Mouse (Mus musculus): ENCODE results near the gene Col27a1. TPM values are rescaled to one million over a fixed set of nuclear protein-coding genes. Genes with fewer than 3 reads are reported as not detected.

Gene Col27a1
- total and polyA plus RNA-seq, 3 experiments = not detected

DNA sequence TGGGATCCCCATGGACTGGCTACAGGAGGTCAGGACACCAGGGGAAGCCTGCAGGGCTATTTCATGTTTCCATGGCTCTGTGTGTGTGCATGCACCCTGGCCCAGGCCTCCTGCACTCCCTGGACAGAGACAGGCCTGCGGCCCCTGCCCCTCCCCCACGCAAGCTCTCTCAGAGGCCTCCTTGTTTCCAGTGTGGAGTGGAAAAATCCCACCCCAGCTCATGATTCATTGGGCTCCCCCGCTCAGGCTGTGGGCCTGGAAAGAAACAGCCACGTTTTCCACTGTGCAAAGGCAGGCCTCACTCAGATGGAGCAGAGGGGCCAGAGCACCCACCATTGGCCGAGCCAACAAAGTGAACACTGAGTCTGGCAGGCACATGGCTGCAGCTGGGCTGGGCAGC lies 15.1 kb downstream of the Col27a1 start:
- H3K9ac ChIP-seq (ENCODE audit: control insufficient read depth, low read depth, low read length, poor library complexity, severe bottlenecking) = no peak overlapping the region
- no peaks in the 10 kb centered on the region for H3K9me3 ChIP-seq (replicated peaks; ENCODE audit: insufficient read depth, low read length)
- H3K4me1 ChIP-seq (ENCODE audit: control insufficient read depth in 1 of 2, insufficient read depth in 2 of 2, low read length in 2 of 2) = no peaks in the 10 kb centered on the region
- H3K4me3 ChIP-seq (ENCODE audit: control insufficient read depth in 1 of 2, insufficient read depth in 1 of 2, low read depth in 2 of 2, low read length in 2 of 2) = no peak overlapping the region
- TF ChIP-seq BHLHE40 (IDR thresholded peaks at IDR 0.05; ENCODE audit: borderline replicate concordance, low read depth, low read length) (no peak), CHD2 (IDR thresholded peaks at IDR 0.05; ENCODE audit: low read length) (no peak), TCF12 (IDR thresholded peaks at IDR 0.05; ENCODE audit: low read depth, low read length) (no peak), UBTF (IDR thresholded peaks at IDR 0.05; ENCODE audit: borderline replicate concordance, insufficient read depth, low read depth, low read length) (no peak), MAX (IDR thresholded peaks at IDR 0.05; ENCODE audit: low read length) (no peak), MEF2A (IDR thresholded peaks at IDR 0.05; ENCODE audit: extremely low read depth, insufficient replicate concordance, low read depth, low read length, poor library complexity, severe bottlenecking) (no peak), JUND (IDR thresholded peaks at IDR 0.05; ENCODE audit: low read depth, low read length) (no peak), MAFK (IDR thresholded peaks at IDR 0.05; ENCODE audit: borderline replicate concordance, low read depth, low read length) (no peak), ZNF384 (IDR thresholded peaks at IDR 0.05; ENCODE audit: low read depth, low read length) (no peak), TAL1 (IDR thresholded peaks at IDR 0.05; ENCODE audit: low read length) (no peak), POLR2AphosphoS5 (IDR thresholded peaks at IDR 0.05; ENCODE audit: borderline replicate concordance, low read depth, low read length) (no peak), MYB (IDR thresholded peaks at IDR 0.05; ENCODE audit: low read depth, low read length) (no peak)
- H3K36me3 ChIP-seq (ENCODE audit: control insufficient read depth in 1 of 2, insufficient read depth in 2 of 2, low read length in 2 of 2) = no peaks in the 10 kb centered on the region
- H3K27ac ChIP-seq (ENCODE audit: control insufficient read depth, low read depth, low read length) = no peak overlapping the region
- H3K27me3 ChIP-seq (ENCODE audit: control insufficient read depth in 1 of 2, insufficient read depth in 2 of 2, low read length in 2 of 2) = no peaks in the 10 kb centered on the region
- H3K79me2 ChIP-seq (ENCODE audit: control insufficient read depth, insufficient read depth, low read length, poor library complexity) = no peaks in the 10 kb centered on the region
- DNase-seq (ENCODE audit: low read depth, low spot score) = no peak

DNA sequence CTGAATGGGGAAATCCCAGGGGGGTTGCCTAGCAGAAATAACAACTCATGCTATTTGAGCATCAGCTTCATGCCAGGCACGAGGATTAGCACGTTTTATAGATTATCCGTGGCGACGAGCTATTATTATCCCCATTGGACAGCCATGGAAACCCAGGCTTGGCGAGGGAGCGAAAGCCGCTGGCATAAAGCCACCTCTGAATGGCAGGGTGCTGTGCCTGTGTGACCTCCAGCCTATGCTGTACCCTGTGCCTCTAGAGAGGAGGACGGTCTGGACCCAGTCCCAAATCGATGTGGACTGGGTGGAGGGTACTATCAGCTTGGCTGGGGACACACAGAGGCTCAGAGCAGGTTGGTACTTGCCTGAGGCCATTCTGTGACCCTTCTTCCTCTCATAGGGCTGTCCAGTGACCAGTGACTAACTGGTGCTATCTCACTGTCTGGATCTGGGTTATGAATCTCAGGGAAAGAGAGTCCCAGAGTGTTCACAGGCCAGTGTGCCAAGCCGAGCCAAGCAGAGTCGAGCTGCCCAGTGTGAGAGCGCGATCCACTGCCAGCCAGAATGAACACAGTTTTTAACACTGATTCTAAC lies 16.3 kb downstream of the Col27a1 start:
- Histone ChIP-seq H3K36me3 (ENCODE audit: control insufficient read depth in 1 of 2, insufficient read depth in 2 of 2, low read length in 2 of 2) (no peaks in the 10 kb centered on the region), H3K4me1 (ENCODE audit: control insufficient read depth in 1 of 2, insufficient read depth in 2 of 2, low read length in 2 of 2) (no peaks in the 10 kb centered on the region), H3K79me2 (ENCODE audit: control insufficient read depth, insufficient read depth, low read length, poor library complexity) (no peaks in the 10 kb centered on the region), H3K9me3 (replicated peaks; ENCODE audit: insufficient read depth, low read length) (no peaks in the 10 kb centered on the region), H3K27me3 (ENCODE audit: control insufficient read depth in 1 of 2, insufficient read depth in 2 of 2, low read length in 2 of 2) (no peaks in the 10 kb centered on the region), H3K9ac (ENCODE audit: control insufficient read depth, low read depth, low read length, poor library complexity, severe bottlenecking) (no peak overlapping the region), H3K4me3 (ENCODE audit: control insufficient read depth in 1 of 2, insufficient read depth in 1 of 2, low read depth in 2 of 2, low read length in 2 of 2) (no peak overlapping the region), H3K27ac (ENCODE audit: control insufficient read depth, low read depth, low read length) (no peak overlapping the region)
- TF ChIP-seq RAD21 (IDR thresholded peaks at IDR 0.05; ENCODE audit: low read depth, low read length) (no peak), MAFK (IDR thresholded peaks at IDR 0.05; ENCODE audit: borderline replicate concordance, low read depth, low read length) (no peak), KAT2A (conservative IDR thresholded peaks at IDR 0.05; ENCODE audit: low read depth, low read length) (no peak), TBP (IDR thresholded peaks at IDR 0.05; ENCODE audit: low read depth, low read length) (no peak), USF1 (IDR thresholded peaks at IDR 0.05; ENCODE audit: low read depth, low read length) (no peak), CHD2 (IDR thresholded peaks at IDR 0.05; ENCODE audit: low read length) (no peak), MYC (IDR thresholded peaks at IDR 0.05; ENCODE audit: low read depth, low read length) (no peak), POLR2AphosphoS2 (IDR thresholded peaks at IDR 0.05; ENCODE audit: low read length) (no peak), JUND (IDR thresholded peaks at IDR 0.05; ENCODE audit: low read depth, low read length) (no peak)
- no peak for DNase-seq (ENCODE audit: low read depth, low spot score)
